Mouse (Mus musculus) midbrain, embryonic 16.5 days (tissue): ENCODE data around the gene Dvl2. TPM values are rescaled to one million over a fixed set of nuclear protein-coding genes. Genes with fewer than 3 reads are reported as not detected.

Experiments
- ATAC-seq: fragments of 200-750 bp; cut with Nextera tagmentation; 2 replicates; pipeline ENCODE4 v1.8.0; 2017; ENCODE audit warnings: moderate TSS enrichment
- H3K27ac ChIP-seq: fragments of 300-500 bp; sonication (generic); 2 replicates; pipeline ENCODE4 v1.5.1; 2014; ENCODE audit warnings: mild to moderate bottlenecking, low read length, mixed read lengths
- H3K27me3 ChIP-seq: fragments of 300-500 bp; sonication (generic); 2 replicates; pipeline ENCODE4 v1.6.1; 2014; ENCODE audit warnings: low read depth, low read length, mixed read lengths; ENCODE audit not compliant: control insufficient read depth, insufficient read depth
- H3K36me3 ChIP-seq: fragments of 300-500 bp; sonication (generic); 2 replicates; pipeline ENCODE4 v1.6.1; 2014; ENCODE audit warnings: mild to moderate bottlenecking, low read length, moderate library complexity, mixed read lengths; ENCODE audit not compliant: control insufficient read depth, insufficient read depth
- H3K4me1 ChIP-seq: fragments of 300-500 bp; sonication (generic); 2 replicates; pipeline ENCODE4 v1.6.1; 2014; ENCODE audit warnings: mild to moderate bottlenecking, low read length, mixed read lengths; ENCODE audit not compliant: control insufficient read depth, insufficient read depth
- H3K4me2 ChIP-seq: fragments of 300-500 bp; sonication (generic); 2 replicates; pipeline ENCODE4 v1.6.1; 2014; ENCODE audit warnings: mild to moderate bottlenecking, low read length, mixed read lengths
- H3K4me3 ChIP-seq: fragments of 300-500 bp; sonication (generic); 2 replicates; pipeline ENCODE4 v1.5.1; 2014; ENCODE audit warnings: low read depth, mild to moderate bottlenecking, low read length, moderate library complexity, mixed read lengths
- H3K9ac ChIP-seq: fragments of 300-500 bp; sonication (generic); 2 replicates; pipeline ENCODE4 v1.6.1; 2014; ENCODE audit warnings: low read depth, low read length, mixed read lengths
- H3K9me3 ChIP-seq: fragments of 300-500 bp; sonication (generic); replicated peaks from 2 replicates; pipeline ENCODE4 v1.6.1; 2014; ENCODE audit warnings: mild to moderate bottlenecking, low read length, mixed read lengths; ENCODE audit not compliant: control insufficient read depth, poor library complexity, severe bottlenecking
- WGBS: fragments of 180-500 bp; shearing (Covaris S2); extraction: QIAGEN DNeasy Blood & Tissue Kit; methylation state at CpG from one replicate; pipeline ENCODE4 v1.1.7; 2014; 5-methylcytosine and 5-hydroxymethylcytosine counted together
- polyA plus RNA-seq: library from polyadenylated mRNA; unstranded; fragments of >200 nt; fragmentation: Nextera tagmentation; extraction: Ambion mirVana; gene quantifications from 2 replicates; pipeline ENCODE4 v1.2.1, GENCODE M21; 2015

Gene Dvl2
- polyA plus RNA-seq, 1 experiment from 2014 or later, result 21.9 TPM

DNA sequence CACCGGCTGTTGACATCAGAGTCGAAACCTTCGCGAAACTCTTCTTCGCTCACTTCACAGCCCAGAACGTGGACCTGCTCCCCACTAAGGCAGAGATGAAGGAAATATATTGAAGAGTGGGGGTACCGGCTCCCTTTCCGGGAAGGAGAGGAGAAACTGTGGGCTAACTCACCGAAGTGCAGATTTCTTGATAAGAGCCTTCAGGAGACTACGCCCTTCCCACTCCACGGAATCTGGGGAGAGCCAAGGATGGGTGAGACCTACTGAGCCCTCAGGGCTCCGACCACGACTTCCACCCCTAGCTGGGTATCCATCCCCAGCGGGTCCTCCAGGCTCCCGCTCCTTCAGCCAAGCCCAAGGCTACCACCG, 20.6 kb upstream of the Dvl2 start:
- H3K4me1 ChIP-seq, result peaks cover 26% of the 10 kb centered on the region
- H3K4me3 ChIP-seq, result peak overlapping the region; percentile 98
- H3K27me3 ChIP-seq, result no peaks in the 10 kb centered on the region
- no peak for ATAC-seq
- H3K9me3 ChIP-seq, result no peaks in the 10 kb centered on the region
- H3K4me2 ChIP-seq, result peak overlapping the region; percentile 92
- WGBS, result 4% methylated on average over 16 of the region's 16 CpGs
- H3K9ac ChIP-seq, result peak overlapping the region; percentile 99
- peaks cover 14% of the 10 kb centered on the region for H3K36me3 ChIP-seq
- peak overlapping the region; percentile 98 for H3K27ac ChIP-seq

DNA sequence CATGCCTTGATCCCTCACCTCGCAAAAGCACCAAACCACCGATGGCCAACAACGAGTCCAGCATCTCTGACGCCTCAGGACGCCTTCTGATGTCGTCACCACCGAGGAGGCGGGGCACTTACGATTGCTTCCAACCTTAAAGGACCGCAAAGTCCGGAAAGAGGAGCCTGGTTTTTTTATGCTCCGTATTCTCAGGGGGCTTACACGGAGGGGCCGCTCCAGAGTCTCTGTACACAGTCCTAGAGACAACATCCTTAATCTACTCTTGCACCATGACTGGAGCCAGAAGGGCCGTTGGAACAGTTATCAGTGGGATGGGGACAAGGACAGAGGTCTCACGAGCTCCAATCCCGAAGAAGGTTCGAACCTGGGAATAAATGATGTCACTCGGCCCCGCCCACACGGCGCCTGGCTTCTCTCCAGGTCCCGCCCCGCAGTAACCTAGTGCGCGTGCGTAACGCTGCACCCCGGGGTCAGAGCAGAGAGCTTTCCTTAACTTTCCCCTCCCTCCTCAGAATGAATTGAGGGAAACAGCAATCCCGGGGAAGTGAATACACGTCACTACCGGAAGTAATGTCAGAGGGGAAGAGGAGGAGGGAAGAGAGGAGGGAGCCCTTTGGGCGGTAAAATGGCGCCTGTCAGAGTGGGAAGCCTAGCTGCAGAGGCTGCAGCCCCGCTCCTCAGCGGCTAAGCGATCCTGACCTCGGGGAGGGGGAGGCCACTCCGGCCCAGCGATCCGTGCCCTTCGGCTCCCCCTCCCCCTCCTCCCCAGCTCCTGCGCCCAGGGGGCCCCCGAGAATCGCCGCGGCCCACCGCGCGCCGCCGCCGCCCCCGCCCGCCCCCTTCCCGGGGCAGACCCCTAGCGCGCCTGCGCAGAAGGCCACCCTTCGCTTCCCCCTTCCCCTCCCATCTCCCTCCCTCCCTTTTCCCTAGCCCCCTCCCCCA, 19.9 kb upstream of the Dvl2 start:
- ATAC-seq, result peak; percentile 92
- peak overlapping the region; percentile 92 for H3K4me2 ChIP-seq
- peak overlapping the region; percentile 98 for H3K4me3 ChIP-seq
- WGBS, result under 1% methylated on average over 43 of the region's 60 CpGs
- peaks cover 18% of the 10 kb centered on the region for H3K36me3 ChIP-seq
- H3K27me3 ChIP-seq, result no peaks in the 10 kb centered on the region
- peaks cover 26% of the 10 kb centered on the region for H3K4me1 ChIP-seq
- no peaks in the 10 kb centered on the region for H3K9me3 ChIP-seq
- H3K9ac ChIP-seq, result peak overlapping the region; percentile 99
- H3K27ac ChIP-seq, result peak overlapping the region; percentile 98

DNA sequence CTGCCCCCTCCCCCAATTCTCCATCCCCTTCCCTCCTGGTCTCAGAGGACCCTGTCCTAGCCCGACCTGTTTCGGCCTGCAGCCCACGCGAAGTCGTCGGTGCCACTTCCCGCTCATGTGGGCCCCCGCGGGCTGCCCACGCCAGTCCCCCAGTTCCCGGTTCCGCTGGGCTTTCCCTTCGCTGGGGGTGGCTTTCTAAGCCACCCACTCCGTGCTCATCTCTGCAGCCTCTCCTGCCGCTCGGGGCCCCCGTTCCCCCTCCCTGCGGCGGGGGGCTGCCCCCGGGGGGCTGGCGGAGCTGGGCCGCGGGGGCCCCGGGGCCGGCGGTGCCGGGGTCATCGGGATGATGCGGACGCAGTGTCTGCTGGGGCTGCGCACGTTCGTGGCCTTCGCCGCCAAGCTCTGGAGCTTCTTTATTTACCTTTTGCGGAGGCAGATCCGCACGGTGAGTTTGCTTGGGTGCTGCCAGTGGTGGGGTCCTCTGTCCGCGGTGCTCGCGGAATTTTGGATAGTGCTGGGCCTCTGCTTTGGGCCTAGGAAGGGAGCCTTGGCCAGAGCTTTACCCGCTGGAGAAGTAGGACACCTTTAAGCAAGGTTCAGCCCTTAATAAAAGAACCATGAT, 19.1 kb upstream of the Dvl2 start, which contains the start of gene Ctdnep1:
Gene Ctdnep1 (plus strand): TSS at position 16 of the 622 bp plus-strand sequence.
- peak; percentile 43; the same call in 1 of the 2 replicates for ATAC-seq
- H3K27ac ChIP-seq, result peak within 1 kb of the TSS; percentile 98
- no peaks in the 10 kb centered on the region for H3K27me3 ChIP-seq
- WGBS, result under 1% methylated on average over 40 of the region's 43 CpGs
- H3K4me2 ChIP-seq, result peak within 1 kb of the TSS; percentile 92
- no peaks in the 10 kb centered on the region for H3K9me3 ChIP-seq
- H3K4me1 ChIP-seq, result peaks cover 26% of the 10 kb centered on the region
- H3K9ac ChIP-seq, result peak within 1 kb of the TSS; percentile 99
- H3K4me3 ChIP-seq, result peak within 1 kb of the TSS; percentile 98
- H3K36me3 ChIP-seq, result peaks cover 16% of the 10 kb centered on the region

DNA sequence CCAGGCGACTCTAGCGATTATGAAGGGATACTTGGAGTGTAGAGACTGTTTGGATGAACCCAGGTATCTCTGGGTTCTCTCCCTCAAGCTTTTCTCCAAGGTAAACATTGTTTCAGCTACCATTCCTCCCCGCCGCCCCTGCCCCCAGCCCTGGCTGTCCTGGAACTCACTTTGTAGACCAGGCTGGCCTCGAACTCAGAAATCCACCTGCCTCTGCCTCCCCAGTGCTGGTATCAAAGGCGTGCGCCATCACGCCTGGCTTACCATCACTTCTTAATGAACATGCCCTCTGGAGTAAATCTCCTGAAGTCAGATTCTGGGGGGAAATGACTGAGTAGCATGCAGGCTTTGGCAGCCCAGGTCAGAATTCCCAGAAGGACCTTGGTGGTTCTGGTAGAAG, 18.2 kb upstream of the Dvl2 start, which contains the start of gene Elp5:
Gene Elp5 (minus strand): TSS at position 293 of the 400 bp plus-strand sequence.
- 65% methylated on average over 8 of the region's 8 CpGs for WGBS

DNA sequence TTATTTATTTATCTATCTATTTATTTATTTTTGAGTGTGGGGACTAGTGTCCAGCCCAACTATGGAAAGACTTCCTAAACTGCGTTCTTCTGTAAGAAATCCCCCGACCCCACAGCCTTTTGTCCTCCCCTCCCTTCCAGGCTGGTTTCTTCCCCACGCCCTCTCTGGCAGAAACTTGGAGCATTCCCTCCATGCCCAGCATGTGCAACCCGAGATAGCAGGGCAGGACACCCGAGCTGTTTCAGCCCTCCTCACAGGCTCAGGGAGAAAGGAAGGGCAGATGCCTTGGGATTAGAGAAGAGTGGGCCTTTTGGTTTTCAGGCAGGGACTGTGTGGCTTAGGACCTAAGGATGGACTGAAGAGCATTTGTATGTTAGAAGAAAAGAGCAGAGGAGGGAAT, 17.5 kb upstream of the Dvl2 start:
- no peaks in the 10 kb centered on the region for H3K27me3 ChIP-seq
- 20% methylated on average over 5 of the region's 5 CpGs for WGBS
- ATAC-seq, result no peak
- peaks cover 26% of the 10 kb centered on the region for H3K4me1 ChIP-seq
- H3K4me2 ChIP-seq, result peak overlapping the region; percentile 66
- H3K4me3 ChIP-seq, result no peak overlapping the region
- H3K9me3 ChIP-seq, result no peaks in the 10 kb centered on the region
- no peak overlapping the region for H3K27ac ChIP-seq
- H3K9ac ChIP-seq, result peak overlapping the region; percentile 99
- peaks cover 21% of the 10 kb centered on the region for H3K36me3 ChIP-seq

More for the DNA sequence above, 18.2 kb upstream of the Dvl2 start, which contains the start of gene Elp5:
- Histone ChIP-seq H3K27ac (peak within 1 kb of the TSS; percentile 98), H3K4me3 (peak within 1 kb of the TSS; percentile 98), H3K4me1 (peaks cover 26% of the 10 kb centered on the region), H3K4me2 (peak within 1 kb of the TSS; percentile 66), H3K9ac (peak within 1 kb of the TSS; percentile 99), H3K36me3 (peaks cover 19% of the 10 kb centered on the region), H3K9me3 (no peaks in the 10 kb centered on the region), H3K27me3 (no peaks in the 10 kb centered on the region)
- no peak for ATAC-seq

DNA sequence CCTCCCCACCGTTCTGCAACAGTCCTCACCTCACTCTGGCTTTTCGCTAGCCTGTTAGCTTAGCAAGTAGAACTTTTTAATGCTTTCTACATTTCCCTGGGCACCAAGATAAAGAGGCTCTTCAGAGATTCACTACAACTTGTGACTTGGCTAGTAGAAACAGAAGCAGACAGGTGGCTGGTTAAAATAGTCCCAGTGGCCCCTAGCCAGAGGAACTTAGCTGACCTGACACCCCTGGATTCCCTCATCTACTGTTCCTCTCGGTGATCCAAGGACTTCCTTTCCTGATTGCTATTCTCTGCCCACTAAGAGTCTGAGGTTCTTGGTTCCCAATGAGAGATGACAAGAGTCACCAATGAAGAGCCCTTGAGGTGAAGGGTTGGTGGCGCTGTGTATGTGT, 17.0 kb upstream of the Dvl2 start:
- peak overlapping the region; percentile 99; the same call in 1 of the 2 replicates for H3K9ac ChIP-seq
- no peak for ATAC-seq
- no peak overlapping the region for H3K4me3 ChIP-seq

DNA sequence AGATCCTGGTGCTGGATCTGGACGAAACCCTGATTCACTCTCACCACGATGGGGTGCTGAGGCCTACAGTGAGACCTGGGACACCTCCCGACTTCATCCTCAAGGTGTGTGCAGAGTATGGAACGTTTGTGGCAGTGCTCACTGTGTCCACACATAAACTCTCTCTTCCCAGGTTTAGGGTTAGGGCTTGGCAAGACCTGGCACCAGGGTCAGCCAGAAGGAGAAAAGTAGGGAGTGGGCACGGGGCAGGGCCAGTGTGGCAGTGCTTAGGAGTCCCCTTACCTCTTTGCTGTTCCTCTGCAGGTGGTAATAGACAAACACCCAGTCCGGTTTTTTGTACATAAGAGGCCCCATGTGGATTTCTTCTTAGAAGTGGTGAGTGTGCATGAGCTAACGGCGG, 16.0 kb upstream of the Dvl2 start:
- Histone ChIP-seq H3K27me3 (no peaks in the 10 kb centered on the region), H3K4me3 (no peak overlapping the region), H3K27ac (no peak overlapping the region), H3K4me2 (no peak overlapping the region), H3K36me3 (peaks cover 34% of the 10 kb centered on the region), H3K9me3 (no peaks in the 10 kb centered on the region), H3K9ac (no peak overlapping the region), H3K4me1 (peaks cover 18% of the 10 kb centered on the region)
- no peak for ATAC-seq
- 90% methylated on average over 8 of the region's 8 CpGs for WGBS

More for the DNA sequence above, 17.0 kb upstream of the Dvl2 start:
- peak overlapping the region; percentile 66; the same call in 1 of the 2 replicates for H3K4me2 ChIP-seq
- peaks cover 24% of the 10 kb centered on the region for H3K36me3 ChIP-seq
- H3K27ac ChIP-seq, result no peak overlapping the region
- 86% methylated on average over 4 of the region's 4 CpGs for WGBS
- H3K27me3 ChIP-seq, result no peaks in the 10 kb centered on the region
- H3K4me1 ChIP-seq, result peaks cover 26% of the 10 kb centered on the region
- H3K9me3 ChIP-seq, result no peaks in the 10 kb centered on the region

DNA sequence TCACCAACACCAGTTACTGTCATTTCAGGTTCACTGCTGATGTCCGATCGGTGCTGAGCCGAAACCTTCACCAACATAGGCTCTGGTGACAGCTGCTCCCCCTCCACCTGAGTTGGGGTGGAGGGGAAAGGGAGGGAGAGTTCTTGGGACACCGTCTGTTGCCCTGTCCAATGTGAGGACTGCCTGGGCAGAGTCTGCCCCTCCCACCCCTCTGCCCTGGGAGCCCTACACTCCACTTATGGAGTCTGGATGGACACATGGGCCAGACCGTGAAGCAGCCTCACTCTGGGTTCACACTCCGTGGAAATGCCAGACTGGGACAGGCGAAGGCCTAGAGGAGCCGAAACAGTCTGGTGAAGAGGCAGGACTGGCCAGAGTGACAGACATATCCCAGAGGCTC, 10.4 kb upstream of the Dvl2 start:
- H3K36me3 ChIP-seq, result peaks cover 33% of the 10 kb centered on the region
- H3K9ac ChIP-seq, result no peak overlapping the region
- no peak for ATAC-seq
- WGBS, result 87% methylated on average over 8 of the region's 8 CpGs
- H3K4me2 ChIP-seq, result no peak overlapping the region
- no peaks in the 10 kb centered on the region for H3K9me3 ChIP-seq
- H3K27ac ChIP-seq, result no peak overlapping the region
- no peak overlapping the region for H3K4me3 ChIP-seq
- no peaks in the 10 kb centered on the region for H3K27me3 ChIP-seq
- peaks cover 19% of the 10 kb centered on the region for H3K4me1 ChIP-seq
